ENCODE assay signal across 8 mouse cellular contexts in the genomic region with DNA sequence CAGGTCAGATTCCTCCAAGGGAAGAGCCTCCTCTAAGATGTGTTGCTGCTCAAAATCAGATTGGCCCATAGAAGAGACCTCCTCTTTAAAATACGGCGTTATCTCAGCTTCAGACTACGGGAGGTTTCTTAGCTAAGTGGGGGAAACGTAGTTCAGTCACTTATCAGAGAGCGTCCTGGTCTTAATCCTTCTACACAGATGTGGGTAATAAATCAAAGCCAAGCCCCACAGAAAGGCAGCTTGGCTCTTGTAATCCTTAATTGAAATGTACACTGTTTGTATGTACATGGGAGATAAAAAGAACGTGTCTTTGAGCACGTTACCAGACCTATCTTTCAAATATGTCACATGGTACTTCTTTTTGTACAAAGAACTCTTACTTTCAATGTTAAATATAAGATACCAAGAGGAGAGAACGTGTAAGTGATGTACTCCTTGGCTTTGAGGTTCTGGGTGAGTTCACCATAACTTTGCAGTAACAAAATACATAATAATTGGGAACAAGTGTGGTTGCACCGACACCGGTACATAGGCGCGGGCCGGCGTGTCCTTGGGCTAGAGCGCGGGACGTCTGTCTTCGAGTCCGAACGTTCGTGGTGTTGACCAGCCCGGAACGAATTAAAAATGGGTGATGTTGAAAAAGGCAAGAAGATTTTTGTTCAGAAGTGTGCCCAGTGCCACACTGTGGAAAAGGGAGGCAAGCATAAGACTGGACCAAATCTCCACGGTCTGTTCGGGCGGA. TPM values are rescaled to one million over a fixed set of nuclear protein-coding genes. Genes with fewer than 3 reads are reported as not detected.
DNase-seq lines count a peak whose midpoint lies in the region; ATAC-seq and TF ChIP-seq lines count a peak whose summit lies in the region.
"Not testable (repeated sequence)": the region's sequence is repeated elsewhere in the genome, so short reads cannot be mapped to it uniquely, and the experiment has no call there.

Gene Gm10053, plus strand, starts transcription at position 558 of the 742 bp plus-strand sequence.

- H3K27ac ChIP-seq in hindbrain, embryonic 10.5 days; layer of hippocampus, adult 2 months; liver, adult 2 months (replicated peaks; ENCODE audit: insufficient read depth, low read depth, low read length); midbrain, embryonic 14.5 days (replicated peaks; ENCODE audit: low read depth, low read length): not testable (repeated sequence)

- not testable (repeated sequence) for H3K4me1 ChIP-seq in hindbrain, embryonic 10.5 days (replicated peaks); liver, adult 2 months (ENCODE audit: control insufficient read depth, insufficient read depth, low read length); midbrain, embryonic 14.5 days (ENCODE audit: control insufficient read depth, insufficient read depth, low read length)

- H3K9ac ChIP-seq in liver, adult 2 months (ENCODE audit: low read depth, low read length); midbrain, embryonic 14.5 days (replicated peaks; ENCODE audit: low read length): not testable (repeated sequence)

- not testable (repeated sequence) for H3K79me2 ChIP-seq in liver, adult 2 months (ENCODE audit: control insufficient read depth, insufficient read depth, low read length)

- ATAC-seq in erythroblast, adult 5-6 weeks (replicated peaks; ENCODE audit: low FRiP score, poor library complexity, severe bottlenecking) = peak; percentile 99
- not testable (repeated sequence) for ATAC-seq in midbrain, embryonic 14.5 days (ENCODE audit: low FRiP score, low TSS enrichment)

- not testable (repeated sequence) for H3K4me3 ChIP-seq in hindbrain, embryonic 10.5 days; layer of hippocampus, adult 2 months; liver, adult 2 months (ENCODE audit: insufficient read depth, low read depth, low read length); midbrain, embryonic 14.5 days (replicated peaks; ENCODE audit: low read depth, low read length)

- peaks cover 14% of the 10 kb centered on the region for H3K27me3 ChIP-seq in hindbrain, embryonic 10.5 days (ENCODE audit: insufficient read depth, poor library complexity, severe bottlenecking)
- not testable (repeated sequence) for H3K27me3 ChIP-seq in liver, adult 2 months (ENCODE audit: control insufficient read depth, insufficient read depth, low read length); midbrain, embryonic 14.5 days (ENCODE audit: control insufficient read depth, insufficient read depth, low read length)

- TF ChIP-seq CTCF in layer of hippocampus, adult 2 months (conservative IDR thresholded peaks at IDR 0.05); liver, adult 2 months (IDR thresholded peaks at IDR 0.05; ENCODE audit: low read depth, low read length): not testable (repeated sequence)

- not testable (repeated sequence) for TF ChIP-seq POLR2A in liver, adult 2 months (IDR thresholded peaks at IDR 0.05; ENCODE audit: extremely low read depth, insufficient read depth, low read length)

- not testable (repeated sequence) for DNase-seq in adrenal gland, postnatal 10 days; gonadal fat pad, adult 2 months (ENCODE audit: low read depth); hindbrain, embryonic 10.5 days (ENCODE audit: low spot score); layer of hippocampus, adult 2 months (ENCODE audit: low spot score in 2 of 2); liver, adult 2 months (ENCODE audit: extremely low read depth, low read depth, low spot score); midbrain, embryonic 14.5 days; urinary bladder, adult 2 months (ENCODE audit: low spot score)

- H3K36me3 ChIP-seq in hindbrain, embryonic 10.5 days; liver, adult 2 months (ENCODE audit: control insufficient read depth, insufficient read depth, low read length); midbrain, embryonic 14.5 days (ENCODE audit: control insufficient read depth, insufficient read depth, low read length): not testable (repeated sequence)

- not testable (repeated sequence) for H3K9me3 ChIP-seq in hindbrain, embryonic 10.5 days; midbrain, embryonic 14.5 days (ENCODE audit: control insufficient read depth, low read length)

- not testable (repeated sequence) for H3K4me2 ChIP-seq in midbrain, embryonic 14.5 days (ENCODE audit: low read length)

- WGBS in hindbrain, embryonic 10.5 days = 92% methylated on average over 23 of the region's 26 CpGs
- 77% methylated on average over 23 of the region's 26 CpGs for WGBS in liver, adult 2 months
- WGBS in midbrain, embryonic 14.5 days = 85% methylated on average over 23 of the region's 26 CpGs

RNA-seq across cellular contexts. Expression of gene Gm10053, which starts in this region (rescaled TPM):
- total RNA-seq in adrenal gland, postnatal 10 days (2021) = 100 to 1,000 TPM; 680 to 715 TPM
- total RNA-seq in erythroblast, adult 5-6 weeks (2015; ENCODE audit: low replicate concordance) = 45.9 and 72.7 TPM in 2 replicates
- total RNA-seq in erythroblast, adult 5-6 weeks (2017; ENCODE audit: low replicate concordance) = 11.7 and 18.5 TPM in 2 replicates
- polyA plus RNA-seq in gonadal fat pad, adult 2 months (2012; rRNA removed) = 39.2 and 42.9 TPM in 2 replicates
- polyA plus RNA-seq in hindbrain, embryonic 10.5 days (2016; fragmentation: Nextera tagmentation; extraction: Ambion mirVana) = 280 and 317 TPM in 2 replicates
- total RNA-seq in layer of hippocampus, adult 2 months (2021) = 100 to 1,000 TPM; 175 to 180 TPM
- 86.5 and 94.5 TPM in 2 replicates for total RNA-seq in liver, adult 2 months (2014; rRNA removed)
- 21.8 and 22.9 TPM in 2 replicates for polyA plus RNA-seq in liver, adult 2 months (2012; rRNA removed)
- polyA plus RNA-seq in midbrain, embryonic 14.5 days (2014; fragmentation: Nextera tagmentation; extraction: Ambion mirVana) = 252 and 283 TPM in 2 replicates
- 60.7 and 63.3 TPM in 2 replicates for polyA plus RNA-seq in urinary bladder, adult 2 months (2012; rRNA removed)
